Mouse (Mus musculus) stomach, embryonic 16.5 days (tissue): Measurements from ENCODE around the gene Tec. TPM values are rescaled to one million over a fixed set of nuclear protein-coding genes. Genes with fewer than 3 reads are reported as not detected.
A peak's percentile ranks its signal among the peaks of the same experiment; 100 is the strongest.

ENCODE experiments used
- ATAC-seq: fragments of 200-750 bp; cut with Nextera tagmentation; 2 replicates; pipeline ENCODE4 v1.8.0; 2017; ENCODE audit warnings: moderate number of reproducible peaks, moderate TSS enrichment; ENCODE audit not compliant: insufficient read depth, low FRiP score
- H3K27ac ChIP-seq: fragments of 300-500 bp; sonication (generic); 2 replicates; pipeline ENCODE4 v1.5.1; 2014; ENCODE audit warnings: low read length
- H3K27me3 ChIP-seq: fragments of 300-500 bp; sonication (generic); 2 replicates; pipeline ENCODE4 v1.6.1; 2014; ENCODE audit warnings: low read length, control low read depth, mixed read lengths; ENCODE audit not compliant: control insufficient read depth, insufficient read depth
- H3K36me3 ChIP-seq: fragments of 300-500 bp; sonication (generic); 2 replicates; pipeline ENCODE4 v1.6.1; 2014; ENCODE audit warnings: low read length; ENCODE audit not compliant: control insufficient read depth, insufficient read depth
- H3K4me1 ChIP-seq: fragments of 300-500 bp; sonication (generic); 2 replicates; pipeline ENCODE4 v1.6.1; 2014; ENCODE audit warnings: low read length, control low read depth, mixed read lengths; ENCODE audit not compliant: control insufficient read depth, insufficient read depth
- H3K4me2 ChIP-seq: fragments of 300-500 bp; sonication (generic); 2 replicates; pipeline ENCODE4 v1.6.1; 2014; ENCODE audit warnings: low read depth, low read length, mixed read lengths
- H3K4me3 ChIP-seq: fragments of 300-500 bp; sonication (generic); replicated peaks from 2 replicates; pipeline ENCODE4 v1.5.1; 2014; ENCODE audit warnings: mild to moderate bottlenecking, low read length
- H3K9ac ChIP-seq: fragments of 300-500 bp; sonication (generic); 2 replicates; pipeline ENCODE4 v1.6.1; 2014; ENCODE audit warnings: low read length
- H3K9me3 ChIP-seq: fragments of 300-500 bp; sonication (generic); replicated peaks from 2 replicates; pipeline ENCODE4 v1.6.1; 2016; ENCODE audit warnings: low read length, control low read depth; ENCODE audit not compliant: control insufficient read depth
- WGBS: fragments of 180-500 bp; shearing (Covaris S2); extraction: QIAGEN DNeasy Blood & Tissue Kit; methylation state at CpG from one replicate; pipeline ENCODE4 v1.1.7; 2014; 5-methylcytosine and 5-hydroxymethylcytosine counted together
- polyA plus RNA-seq: library from polyadenylated mRNA; unstranded; fragments of >200 nt; fragmentation: Nextera tagmentation; extraction: Ambion mirVana; gene quantifications from 2 replicates; pipeline ENCODE4 v1.2.1, GENCODE M21; 2015

Gene Tec
- polyA plus RNA-seq, 1 experiment from 2014 or later = 12.5 TPM

DNA sequence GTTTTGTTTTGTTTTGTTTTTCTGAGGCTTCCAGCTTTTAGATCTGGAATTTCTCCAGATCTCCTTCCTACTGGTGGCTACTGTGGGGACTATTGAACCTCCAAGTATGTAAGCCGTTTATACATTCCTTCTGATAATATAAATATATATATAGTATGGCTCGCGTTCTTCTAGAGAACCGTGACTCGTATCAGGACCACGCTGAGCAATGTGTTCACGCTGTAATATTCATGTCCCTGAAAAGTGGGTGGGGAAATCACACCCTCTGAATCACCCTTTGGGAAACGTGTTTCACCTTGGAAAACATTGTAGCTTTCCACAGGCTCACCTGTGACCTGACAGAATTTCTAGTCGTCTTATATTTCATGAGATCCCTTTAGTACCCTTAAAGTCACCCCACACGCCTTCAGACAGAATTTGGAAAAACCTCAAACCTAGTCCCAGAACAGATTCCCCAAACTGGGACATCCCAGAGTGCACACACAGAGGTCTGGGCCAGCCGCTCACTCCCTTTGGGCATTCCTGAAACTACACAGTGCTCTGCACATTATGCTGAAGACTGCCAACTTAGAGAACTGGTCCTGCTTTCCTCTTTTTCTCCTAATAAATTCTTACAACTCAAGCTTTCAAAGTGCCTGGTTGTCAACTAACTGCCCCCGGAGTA is 13.6 kb upstream of the Tec start:
- Histone ChIP-seq H3K27me3 (no peaks in the 10 kb centered on the region), H3K9ac (no peak overlapping the region), H3K4me1 (no peaks in the 10 kb centered on the region), H3K4me3 (no peak overlapping the region), H3K4me2 (no peak overlapping the region), H3K9me3 (no peaks in the 10 kb centered on the region), H3K27ac (no peak overlapping the region), H3K36me3 (no peaks in the 10 kb centered on the region)
- ATAC-seq = no peak
- WGBS = 49% methylated on average over 12 of the region's 12 CpGs

- Histone ChIP-seq H3K27ac (no peak overlapping the region), H3K4me3 (no peak overlapping the region), H3K27me3 (no peaks in the 10 kb centered on the region), H3K9ac (no peak overlapping the region), H3K4me2 (no peak overlapping the region), H3K4me1 (no peaks in the 10 kb centered on the region; the same call in 1 of the 2 replicates), H3K36me3 (no peaks in the 10 kb centered on the region), H3K9me3 (no peaks in the 10 kb centered on the region)
- no peak for ATAC-seq
- 31% methylated on average over 5 of the region's 5 CpGs for WGBS
Observed at GRCm38 (mm10) chr5:72879736-72880135, 11.5 kb upstream of the Tec start.

GRCm38 (mm10) chr5:72871114-72871513 is 2.8 kb upstream of the Tec start:
- Histone ChIP-seq H3K27ac (no peak overlapping the region), H3K4me3 (no peak overlapping the region), H3K9me3 (no peaks in the 10 kb centered on the region), H3K36me3 (no peaks in the 10 kb centered on the region), H3K4me2 (no peak overlapping the region), H3K4me1 (peaks cover 4% of the 10 kb centered on the region), H3K27me3 (peaks cover 5% of the 10 kb centered on the region; the same call in 1 of the 2 replicates), H3K9ac (no peak overlapping the region)
- WGBS = 77% methylated on average over 4 of the region's 4 CpGs
- ATAC-seq = no peak

DNA sequence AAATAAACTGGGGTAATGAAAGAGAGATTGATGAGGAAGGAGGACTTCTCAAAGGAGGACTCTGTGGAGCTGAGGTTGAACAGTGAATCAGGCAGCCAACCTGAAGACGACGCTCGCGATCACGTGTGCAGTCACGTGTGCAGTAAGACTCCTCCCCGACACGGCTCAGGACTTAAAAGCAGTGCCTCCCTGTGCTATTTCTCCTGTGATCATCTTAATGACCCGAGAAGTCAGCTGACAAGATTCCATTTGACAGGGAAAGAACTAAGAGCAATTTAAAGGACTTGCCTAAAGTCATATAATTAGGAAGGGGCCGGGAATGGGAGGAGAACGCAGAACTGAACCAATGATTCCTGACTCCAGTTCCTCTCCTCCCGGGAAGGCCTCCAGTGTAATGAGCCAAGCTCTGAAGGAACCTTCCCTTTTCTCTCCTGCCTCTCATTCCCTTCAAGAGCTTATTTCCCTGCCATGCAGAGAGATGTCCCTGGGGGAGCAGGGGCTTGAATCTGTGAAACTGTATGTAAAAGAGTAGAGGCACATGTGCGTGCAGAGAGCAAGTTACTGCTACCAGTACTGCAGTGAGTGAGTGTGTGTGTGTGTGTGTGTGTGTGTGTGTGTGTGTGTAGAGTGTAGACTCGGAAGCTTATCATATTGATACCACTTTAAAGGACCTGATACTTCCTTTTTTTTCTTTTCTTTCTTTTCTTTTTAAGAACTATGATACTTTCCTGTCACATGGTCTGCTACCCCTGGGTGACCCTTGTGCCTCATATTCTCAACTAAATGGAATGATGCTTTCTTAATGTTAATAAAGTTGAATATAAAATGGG is 1.7 kb upstream of the Tec start:
- Histone ChIP-seq H3K4me2 (no peak overlapping the region), H3K9me3 (no peaks in the 10 kb centered on the region), H3K36me3 (no peaks in the 10 kb centered on the region), H3K4me3 (no peak overlapping the region), H3K27me3 (peaks cover 5% of the 10 kb centered on the region; the same call in 1 of the 2 replicates), H3K4me1 (peaks cover 4% of the 10 kb centered on the region), H3K27ac (no peak overlapping the region), H3K9ac (no peak overlapping the region)
- no peak for ATAC-seq
- WGBS = 78% methylated on average over 14 of the region's 14 CpGs

DNA sequence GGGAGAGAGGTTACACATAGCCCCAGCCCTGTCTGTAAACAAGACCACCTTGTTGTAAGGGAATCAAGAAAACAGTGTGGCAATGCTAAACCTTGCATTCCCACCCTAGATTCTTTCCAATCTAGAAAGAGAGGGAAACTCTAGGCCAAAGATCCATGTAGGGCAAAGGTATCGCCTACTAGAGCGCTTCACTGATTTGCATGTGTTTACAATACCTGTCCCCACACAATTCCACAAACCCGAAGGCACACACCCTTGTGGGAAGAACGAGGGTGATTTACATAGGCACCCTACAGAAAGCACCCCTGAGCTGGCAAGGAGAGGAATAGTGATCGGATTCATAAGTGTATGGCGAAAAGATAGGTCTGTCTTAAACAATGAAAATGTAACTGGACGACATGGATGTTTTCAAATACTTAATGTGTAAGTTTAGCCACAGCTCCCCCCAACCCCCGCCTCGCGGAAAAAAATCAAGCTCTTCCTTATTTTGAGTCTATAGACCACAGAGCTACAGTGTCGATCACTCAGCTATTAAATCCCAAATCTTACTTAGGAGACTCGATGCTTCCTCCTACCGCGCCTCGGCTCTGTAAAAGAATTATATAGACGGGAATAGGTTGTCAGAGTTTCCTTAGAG is 1.1 kb downstream of the Tec start:
- no peaks in the 10 kb centered on the region for H3K36me3 ChIP-seq
- H3K9me3 ChIP-seq = no peaks in the 10 kb centered on the region
- H3K4me2 ChIP-seq = peak overlapping the region; percentile 96
- peak overlapping the region; percentile 76 for H3K9ac ChIP-seq
- ATAC-seq = no peak
- H3K27me3 ChIP-seq = peaks cover 5% of the 10 kb centered on the region; the same call in 1 of the 2 replicates
- H3K4me1 ChIP-seq = peaks cover 4% of the 10 kb centered on the region
- WGBS = 24% methylated on average over 16 of the region's 16 CpGs
- H3K4me3 ChIP-seq = peak overlapping the region; percentile 64
- 0 out of 2 replicates have a peak overlapping the region, but pooled peaks have one; percentile 67 for H3K27ac ChIP-seq

DNA sequence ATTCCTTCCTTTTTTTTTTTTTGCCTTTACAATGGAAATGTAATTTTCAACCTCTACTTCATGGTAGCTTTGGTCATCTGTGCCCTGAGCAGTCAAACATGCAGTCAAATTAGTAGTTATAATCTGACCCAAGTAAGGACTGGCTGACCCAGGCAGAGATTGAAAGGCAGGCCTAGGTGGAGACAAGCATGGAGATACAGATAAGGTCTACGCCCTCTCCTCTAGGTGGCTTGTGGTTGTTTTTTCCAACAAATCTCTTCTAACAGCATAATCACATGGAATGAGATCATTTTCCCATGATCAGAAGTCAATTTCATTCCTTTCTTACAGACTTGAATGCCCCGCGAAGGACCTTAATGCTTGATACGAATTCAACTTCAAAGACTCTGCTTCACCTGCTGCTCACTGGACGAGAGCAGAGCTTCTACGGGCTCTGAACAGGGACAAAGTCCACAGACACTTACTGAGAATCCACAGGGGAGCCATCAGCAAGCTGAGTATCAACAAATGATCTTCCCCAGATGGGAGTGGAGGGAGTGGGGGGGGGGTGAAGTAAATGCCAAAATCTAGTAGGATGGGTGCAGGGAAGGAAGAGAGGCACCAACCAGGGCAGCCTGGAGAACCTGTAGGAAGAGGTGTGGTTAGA is 1.9 kb downstream of the Tec start:
- peaks cover 5% of the 10 kb centered on the region; the same call in 1 of the 2 replicates for H3K27me3 ChIP-seq
- H3K4me1 ChIP-seq = peaks cover 4% of the 10 kb centered on the region
- WGBS = 59% methylated on average over 6 of the region's 6 CpGs
- H3K36me3 ChIP-seq = no peaks in the 10 kb centered on the region
- H3K4me3 ChIP-seq = peak overlapping the region; percentile 64; the same call in 1 of the 2 replicates
- no peaks in the 10 kb centered on the region for H3K9me3 ChIP-seq
- no peak for ATAC-seq
- no peak overlapping the region for H3K27ac ChIP-seq
- no peak overlapping the region for H3K9ac ChIP-seq
- peak overlapping the region; percentile 96 for H3K4me2 ChIP-seq

DNA sequence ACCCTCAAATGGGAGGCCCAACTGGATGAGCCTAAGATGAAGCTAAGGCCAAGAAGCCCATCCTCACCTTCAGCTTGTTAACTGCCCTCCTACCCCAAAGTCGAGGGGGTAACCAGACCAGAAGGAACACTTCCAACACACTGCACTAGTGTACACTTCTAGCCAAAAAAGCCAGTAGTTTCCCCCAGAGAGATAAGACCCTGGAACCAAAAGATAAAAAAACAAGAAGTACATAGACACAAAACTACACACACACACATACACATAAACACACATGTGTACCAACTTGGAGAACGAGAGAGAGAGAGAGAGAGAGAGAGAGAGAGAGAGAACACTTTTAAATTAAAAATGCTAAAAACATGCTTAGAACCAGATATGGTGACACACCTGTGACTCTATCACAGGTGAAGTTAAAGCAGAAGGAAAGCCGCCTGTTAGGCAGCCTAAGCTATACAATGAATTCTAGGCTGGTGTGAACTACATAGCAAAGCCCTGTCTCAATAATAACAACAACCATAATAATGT is 3.6 kb downstream of the Tec start:
- no peaks in the 10 kb centered on the region for H3K36me3 ChIP-seq
- no peak overlapping the region for H3K27ac ChIP-seq
- H3K9ac ChIP-seq = no peak overlapping the region
- 81% methylated on average over 3 of the region's 3 CpGs for WGBS
- no peak for ATAC-seq
- peaks cover 4% of the 10 kb centered on the region for H3K4me1 ChIP-seq
- no peak overlapping the region for H3K4me3 ChIP-seq
- H3K4me2 ChIP-seq = no peak overlapping the region
- H3K9me3 ChIP-seq = no peaks in the 10 kb centered on the region
- peaks cover 5% of the 10 kb centered on the region; the same call in 1 of the 2 replicates for H3K27me3 ChIP-seq

DNA sequence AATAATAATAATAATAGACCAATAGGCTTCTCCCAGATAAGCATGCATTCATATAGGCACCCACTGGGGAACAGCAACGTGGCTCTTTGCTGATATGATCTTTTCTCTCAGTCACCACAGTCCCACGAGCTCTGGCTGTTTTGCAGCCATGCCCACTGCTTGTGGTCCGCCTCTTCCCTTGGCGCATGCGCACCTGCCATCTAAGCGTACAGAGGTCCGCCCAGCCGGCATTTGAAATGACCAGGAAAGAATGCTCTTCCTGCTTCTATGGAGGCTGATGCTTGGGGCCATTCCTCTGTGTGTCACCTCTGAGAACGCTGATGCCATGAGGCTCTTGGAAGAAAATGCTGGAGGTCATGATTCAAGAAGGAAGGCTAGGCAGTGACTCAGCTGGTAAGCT is 5.1 kb downstream of the Tec start:
- Histone ChIP-seq H3K9ac (no peak overlapping the region), H3K9me3 (no peaks in the 10 kb centered on the region; the same call in 1 of the 2 replicates), H3K27me3 (peaks cover 5% of the 10 kb centered on the region; the same call in 1 of the 2 replicates), H3K4me1 (peaks cover 4% of the 10 kb centered on the region), H3K36me3 (0 out of 2 replicates have a peak, but pooled peaks cover 4% of the 10 kb centered on the region), H3K4me3 (no peak overlapping the region), H3K4me2 (no peak overlapping the region), H3K27ac (no peak overlapping the region)
- 84% methylated on average over 9 of the region's 9 CpGs for WGBS
- no peak for ATAC-seq
